Mouse (Mus musculus) hindbrain, postnatal 0 days (tissue): Measurements from ENCODE around the gene Olfr520. TPM values are rescaled to one million over a fixed set of nuclear protein-coding genes. Genes with fewer than 3 reads are reported as not detected.

Experiments
- ATAC-seq: fragments of 200-750 bp; cut with Nextera tagmentation; 2 replicates; pipeline ENCODE4 v1.8.0; 2017; ENCODE audit warnings: mild to moderate bottlenecking, moderate TSS enrichment, moderate library complexity
- DNase-seq: peaks from one replicate; pipeline ENCODE4 v3.0.0-alpha.2; 2015; ENCODE audit warnings: low spot score
- H3K27ac ChIP-seq: fragments of 300-500 bp; sonication (generic); 2 replicates; pipeline ENCODE4 v1.5.1; 2014; ENCODE audit warnings: mild to moderate bottlenecking
- H3K27me3 ChIP-seq: fragments of 300-500 bp; sonication (generic); 2 replicates; pipeline ENCODE4 v1.6.1; 2014; ENCODE audit warnings: low read length, mixed read lengths; ENCODE audit not compliant: insufficient read depth
- H3K36me3 ChIP-seq: fragments of 300-500 bp; sonication (generic); 2 replicates; pipeline ENCODE4 v1.6.1; 2014; ENCODE audit warnings: low read length, mixed read lengths; ENCODE audit not compliant: insufficient read depth
- H3K4me1 ChIP-seq: fragments of 300-500 bp; sonication (generic); 2 replicates; pipeline ENCODE4 v1.6.1; 2014; ENCODE audit warnings: antibody characterized with exemption, low read length, mixed read lengths; ENCODE audit not compliant: insufficient read depth
- H3K4me2 ChIP-seq: fragments of 300-500 bp; sonication (generic); 2 replicates; pipeline ENCODE4 v1.6.1; 2014; ENCODE audit warnings: low read depth, mild to moderate bottlenecking, low read length, moderate library complexity, mixed read lengths
- H3K4me3 ChIP-seq: fragments of 300-500 bp; sonication (generic); 2 replicates; pipeline ENCODE4 v1.5.1; 2014; ENCODE audit warnings: low read length
- H3K9ac ChIP-seq: fragments of 300-500 bp; sonication (generic); replicated peaks from 2 replicates; pipeline ENCODE4 v1.6.1; 2014; ENCODE audit warnings: mild to moderate bottlenecking, low read length, moderate library complexity, mixed read lengths
- H3K9me3 ChIP-seq: fragments of 300-500 bp; sonication (generic); 2 replicates; pipeline ENCODE4 v1.6.1; 2016; ENCODE audit warnings: low read length, mixed read lengths
- CTCF ChIP-seq: IDR thresholded peaks from 2 replicates; pipeline ENCODE4 v1.5.1; 2016; ENCODE audit warnings: antibody characterized with exemption, control low read depth, low read depth
- WGBS: fragments of 180-500 bp; shearing (Covaris S2); extraction: QIAGEN DNeasy Blood & Tissue Kit; methylation state at CpG from one replicate; pipeline ENCODE4 v1.1.7; 2014; 5-methylcytosine and 5-hydroxymethylcytosine counted together
- polyA plus RNA-seq: library from polyadenylated mRNA; unstranded; fragments of >200 nt; fragmentation: Nextera tagmentation; extraction: Ambion mirVana; gene quantifications from 2 replicates; pipeline ENCODE4 v1.2.1, GENCODE M21; 2015
- total RNA-seq: library from RNA; depleted of rRNA; stranded (reverse); fragments of >200 nt; gene quantifications from 2 replicates; pipeline ENCODE4 v1.2.3, GENCODE M21; 2014

The Olfr520 gene
- total and polyA plus RNA-seq, 2 experiments from 2014 or later = not detected

- Histone ChIP-seq H3K4me2 (no peak overlapping the region), H3K9ac (no peak overlapping the region), H3K4me3 (no peak overlapping the region), H3K36me3 (no peaks in the 10 kb centered on the region), H3K27ac (no peak overlapping the region), H3K27me3 (no peaks in the 10 kb centered on the region), H3K9me3 (no peaks in the 10 kb centered on the region), H3K4me1 (peaks cover 7% of the 10 kb centered on the region; the same call in 1 of the 2 replicates)
- WGBS = 88% methylated on average over 8 of the region's 8 CpGs
- no peak for TF ChIP-seq CTCF
- DNase-seq (no peak), ATAC-seq (no peak)
Measured at GRCm38 (mm10) chr7:99695471-99696057, 34.5 kb upstream of the Olfr520 start.

- ATAC-seq = 0 out of 2 replicates have a peak, but pooled peaks have one; percentile 15
- 68% methylated on average over 3 of the region's 3 CpGs for WGBS
Measured at GRCm38 (mm10) chr7:99698576-99698975, 31.5 kb upstream of the Olfr520 start.

GRCm38 (mm10) chr7:99699106-99699505 lies 31.0 kb upstream of the Olfr520 start:
- no peak for TF ChIP-seq CTCF
- DNase-seq = no peak
- Histone ChIP-seq H3K9ac (no peak overlapping the region), H3K4me1 (peaks cover 2% of the 10 kb centered on the region; the same call in 1 of the 2 replicates), H3K4me2 (no peak overlapping the region), H3K27me3 (no peaks in the 10 kb centered on the region), H3K4me3 (no peak overlapping the region), H3K27ac (0 out of 2 replicates have a peak overlapping the region, but pooled peaks have one; percentile 38), H3K36me3 (no peaks in the 10 kb centered on the region), H3K9me3 (no peaks in the 10 kb centered on the region)
- ATAC-seq = no peak
- WGBS = 59% methylated on average over 3 of the region's 3 CpGs

More at GRCm38 (mm10) chr7:99698576-99698975, 31.5 kb upstream of the Olfr520 start:
- Histone ChIP-seq H3K9ac (no peak overlapping the region), H3K4me1 (peaks cover 2% of the 10 kb centered on the region; the same call in 1 of the 2 replicates), H3K36me3 (no peaks in the 10 kb centered on the region), H3K9me3 (no peaks in the 10 kb centered on the region), H3K27ac (0 out of 2 replicates have a peak overlapping the region, but pooled peaks have one; percentile 38), H3K27me3 (no peaks in the 10 kb centered on the region), H3K4me3 (no peak overlapping the region), H3K4me2 (no peak overlapping the region)
- TF ChIP-seq CTCF = no peak
- DNase-seq = no peak

GRCm38 (mm10) chr7:99699709-99700151 lies 30.3 kb upstream of the Olfr520 start:
- ATAC-seq = no peak
- no peak for TF ChIP-seq CTCF
- no peaks in the 10 kb centered on the region for H3K36me3 ChIP-seq

GRCm38 (mm10) chr7:99700641-99701040 lies 29.4 kb upstream of the Olfr520 start:
- Histone ChIP-seq H3K4me2 (no peak overlapping the region), H3K27me3 (no peaks in the 10 kb centered on the region), H3K27ac (no peak overlapping the region), H3K36me3 (no peaks in the 10 kb centered on the region), H3K9ac (no peak overlapping the region), H3K4me1 (peaks cover 2% of the 10 kb centered on the region; the same call in 1 of the 2 replicates), H3K4me3 (no peak overlapping the region), H3K9me3 (no peaks in the 10 kb centered on the region)
- DNase-seq (no peak), ATAC-seq (no peak)
- TF ChIP-seq CTCF = no peak
- WGBS = 81% methylated on average over 4 of the region's 4 CpGs

More at GRCm38 (mm10) chr7:99699709-99700151, 30.3 kb upstream of the Olfr520 start:
- peaks cover 2% of the 10 kb centered on the region; the same call in 1 of the 2 replicates for H3K4me1 ChIP-seq
- 68% methylated on average over 3 of the region's 3 CpGs for WGBS
- H3K27ac ChIP-seq = peak overlapping the region; percentile 52
- H3K27me3 ChIP-seq = no peaks in the 10 kb centered on the region
- DNase-seq = peak; percentile 32
- no peak overlapping the region for H3K4me2 ChIP-seq
- no peak overlapping the region for H3K9ac ChIP-seq
- H3K4me3 ChIP-seq = no peak overlapping the region
- H3K9me3 ChIP-seq = no peaks in the 10 kb centered on the region

GRCm38 (mm10) chr7:99702201-99702600 lies 27.9 kb upstream of the Olfr520 start:
- no peak for TF ChIP-seq CTCF
- no peaks in the 10 kb centered on the region for H3K9me3 ChIP-seq
- DNase-seq (no peak), ATAC-seq (no peak)
- H3K27me3 ChIP-seq = no peaks in the 10 kb centered on the region
- no peak overlapping the region for H3K4me2 ChIP-seq
- no peak overlapping the region for H3K9ac ChIP-seq
- H3K27ac ChIP-seq = no peak overlapping the region
- 31% methylated on average over 6 of the region's 6 CpGs for WGBS
- no peak overlapping the region for H3K4me3 ChIP-seq
- H3K36me3 ChIP-seq = no peaks in the 10 kb centered on the region
- peaks cover 2% of the 10 kb centered on the region; the same call in 1 of the 2 replicates for H3K4me1 ChIP-seq
